Comparison of ENCODE assay signal across 28 mouse cellular contexts in genomic region chr17:5421835-5422234, GRCm38 (mm10). TPM values are rescaled to one million over a fixed set of nuclear protein-coding genes. Genes with fewer than 3 reads are reported as not detected.
A peak's percentile ranks its signal among the peaks of the same experiment; 100 is the strongest.
DNase-seq lines count a peak whose midpoint lies in the region; ATAC-seq lines count a peak whose summit lies in the region.
"Had no signal": no experiment of that assay in that cellular context is flagged by ENCODE, and none has a peak within 500 bp of the region (broad histone marks: within the 10 kb centered on the region; RNA-seq: fewer than 3 reads in every experiment).

No protein-coding gene starts in this region.

- no peak overlapping the region for H3K4me2 ChIP-seq in liver, embryonic 11.5 days
- no peak overlapping the region for H3K4me2 ChIP-seq in liver, embryonic 12.5 days
- H3K4me2 ChIP-seq: forebrain, embryonic 15.5 days; heart, embryonic 12.5 days; midbrain, embryonic 13.5 days; neural tube, embryonic 13.5 days had no signal

- no peaks in the 10 kb centered on the region for H3K9me3 ChIP-seq in liver, embryonic 11.5 days (ENCODE audit: control insufficient read depth, low read length)
- no peaks in the 10 kb centered on the region for H3K9me3 ChIP-seq in liver, embryonic 12.5 days (replicated peaks)
- H3K9me3 ChIP-seq: forebrain, embryonic 15.5 days; G1E; heart, embryonic 12.5 days; midbrain, embryonic 13.5 days; neural tube, embryonic 13.5 days had no signal

- H3K27me3 ChIP-seq in liver, embryonic 11.5 days (replicated peaks; ENCODE audit: control insufficient read depth, insufficient read depth, low read length), result no peaks in the 10 kb centered on the region
- no peaks in the 10 kb centered on the region for H3K27me3 ChIP-seq in liver, embryonic 12.5 days (replicated peaks)
- H3K27me3 ChIP-seq: forebrain, embryonic 15.5 days; heart, embryonic 12.5 days; megakaryocyte, embryonic 14.5 days; midbrain, embryonic 13.5 days; neural tube, embryonic 13.5 days had no signal

- peak; percentile 63; the same call in 1 of the 2 replicates for ATAC-seq in liver, embryonic 11.5 days (replicated peaks; ENCODE audit: low FRiP score)
- ATAC-seq in liver, embryonic 12.5 days, result no peak
- ATAC-seq: forebrain, embryonic 15.5 days; hindbrain, embryonic 16.5 days; midbrain, embryonic 13.5 days had no signal

- H3K4me1 ChIP-seq in liver, embryonic 11.5 days (replicated peaks; ENCODE audit: control insufficient read depth, insufficient read depth, low read length), result peaks cover 25% of the 10 kb centered on the region
- H3K4me1 ChIP-seq in liver, embryonic 12.5 days, result peaks cover 34% of the 10 kb centered on the region
- H3K4me1 ChIP-seq: forebrain, embryonic 15.5 days; midbrain, embryonic 13.5 days; neural tube, embryonic 13.5 days had no signal

- H3K4me3 ChIP-seq in liver, embryonic 11.5 days (ENCODE audit: low read depth, low read length), result no peak overlapping the region
- H3K4me3 ChIP-seq in liver, embryonic 12.5 days, result no peak overlapping the region
- H3K4me3 ChIP-seq: forebrain, embryonic 15.5 days; heart, embryonic 12.5 days; megakaryocyte, embryonic 14.5 days; midbrain, embryonic 13.5 days; neural tube, embryonic 13.5 days had no signal

- 48% methylated on average over 4 of the region's 4 CpGs for WGBS in liver, embryonic 11.5 days
- 36% methylated on average over 4 of the region's 4 CpGs for WGBS in liver, embryonic 12.5 days (ENCODE audit: insufficient replicate concordance)

- H3K36me3 ChIP-seq in liver, embryonic 11.5 days (ENCODE audit: control insufficient read depth, insufficient read depth, low read length), result peaks cover 13% of the 10 kb centered on the region
- peaks cover 41% of the 10 kb centered on the region for H3K36me3 ChIP-seq in liver, embryonic 12.5 days

- intact Hi-C loops in heart, postnatal 14 days (cut with DNase I), result no loop called here

- no peak overlapping the region for H3K9ac ChIP-seq in liver, embryonic 11.5 days (ENCODE audit: low read depth, low read length)
- H3K9ac ChIP-seq in liver, embryonic 12.5 days, result no peak overlapping the region
- H3K9ac ChIP-seq: forebrain, embryonic 15.5 days; heart, embryonic 12.5 days; midbrain, embryonic 13.5 days; neural tube, embryonic 13.5 days had no signal

- DNase-seq in heart, adult 11 months, result peak; percentile 64
- DNase-seq in heart, postnatal 14 days, result no peak
- no peak for DNase-seq in liver, embryonic 11.5 days (ENCODE audit: low spot score)
- peak; percentile 47 for DNase-seq in R1 (ENCODE audit: low read depth, low spot score)
- peak; percentile 42 for DNase-seq in lung, postnatal 36 days
- DNase-seq in spleen, postnatal 4 days (ENCODE audit: low spot score in 2 of 2), result no peak
- DNase-seq in cerebellum, adult 11-12 months, result no peak
- DNase-seq: adrenal gland, postnatal 25 days; cerebellum, adult 2 months; cerebellum, postnatal 14 days; gastrocnemius, postnatal 25 days; heart, adult 18-20 months; heart, postnatal 10 days; kidney, adult 18-20 months; kidney, postnatal 14 days; layer of hippocampus, adult 9-11 months; right cerebral cortex, postnatal 4 days had no signal

- no peak overlapping the region for H3K27ac ChIP-seq in liver, embryonic 11.5 days (ENCODE audit: low read depth, low read length)
- H3K27ac ChIP-seq in liver, embryonic 12.5 days, result no peak overlapping the region
- H3K27ac ChIP-seq: forebrain, embryonic 15.5 days; midbrain, embryonic 13.5 days; neural tube, embryonic 13.5 days had no signal

RNA-seq across cellular contexts. Expression of gene Ldhal6b, which starts 3.3 kb away (rescaled TPM):
- under 1 TPM; 0.38 to 0.73 TPM for total RNA-seq in heart, postnatal 14 days (2021)
- 0.12 TPM in 1 of 2 replicates, not detected in the other for polyA plus RNA-seq in liver, embryonic 11.5 days (2014; fragmentation: Nextera tagmentation; extraction: Ambion mirVana)
- polyA plus RNA-seq in liver, embryonic 12.5 days (2016; fragmentation: Nextera tagmentation; extraction: Ambion mirVana), result not detected in 2 replicates
- polyA plus RNA-seq: embryonic facial prominence, embryonic 11.5 days; forebrain, embryonic 15.5 days; heart, embryonic 12.5 days; hindbrain, embryonic 11.5 days; hindbrain, embryonic 16.5 days; limb, embryonic 11.5 days; midbrain, embryonic 13.5 days had no signal

RNA-seq across cellular contexts. Expression of gene Tmem242, which starts 18.2 kb away (rescaled TPM):
- total RNA-seq in heart, postnatal 14 days (2021), result 100 to 1,000 TPM; 129 to 137 TPM
- polyA plus RNA-seq in liver, embryonic 11.5 days (2014; fragmentation: Nextera tagmentation; extraction: Ambion mirVana), result 96.1 and 100 TPM in 2 replicates
- 52.6 and 52.8 TPM in 2 replicates for polyA plus RNA-seq in liver, embryonic 12.5 days (2016; fragmentation: Nextera tagmentation; extraction: Ambion mirVana)

Comparison
In these comparisons a context has a peak if more than half of its experiments do, and no peak if none do; other contexts are left out.
1. DNase-seq: peak in heart, adult 11 months (single experiment), R1 (single experiment) and lung, postnatal 36 days (single experiment); none in heart, postnatal 14 days (0 of 2), liver, embryonic 11.5 days (single experiment), spleen, postnatal 4 days (0 of 2) and cerebellum, adult 11-12 months (single experiment).